Mouse (Mus musculus) inflammation-experienced regulatory T-cells, adult 6 months (primary cell): ENCODE data around the gene Hoxc13. TPM values are rescaled to one million over a fixed set of nuclear protein-coding genes. Genes with fewer than 3 reads are reported as not detected.

Source experiments
- ATAC-seq: one replicate; pipeline ENCODE4 v1.8.0; 2017
- polyA plus RNA-seq, 3 experiments: library from polyadenylated mRNA; unstranded; fragments of 100-300 nt; shearing (Covaris generic); gene quantifications; one replicate each; pipeline ENCODE4 v1.2.1; 2017

The Hoxc13 gene
- polyA plus RNA-seq, 3 experiments from 2014 or later, result not detected

DNA sequence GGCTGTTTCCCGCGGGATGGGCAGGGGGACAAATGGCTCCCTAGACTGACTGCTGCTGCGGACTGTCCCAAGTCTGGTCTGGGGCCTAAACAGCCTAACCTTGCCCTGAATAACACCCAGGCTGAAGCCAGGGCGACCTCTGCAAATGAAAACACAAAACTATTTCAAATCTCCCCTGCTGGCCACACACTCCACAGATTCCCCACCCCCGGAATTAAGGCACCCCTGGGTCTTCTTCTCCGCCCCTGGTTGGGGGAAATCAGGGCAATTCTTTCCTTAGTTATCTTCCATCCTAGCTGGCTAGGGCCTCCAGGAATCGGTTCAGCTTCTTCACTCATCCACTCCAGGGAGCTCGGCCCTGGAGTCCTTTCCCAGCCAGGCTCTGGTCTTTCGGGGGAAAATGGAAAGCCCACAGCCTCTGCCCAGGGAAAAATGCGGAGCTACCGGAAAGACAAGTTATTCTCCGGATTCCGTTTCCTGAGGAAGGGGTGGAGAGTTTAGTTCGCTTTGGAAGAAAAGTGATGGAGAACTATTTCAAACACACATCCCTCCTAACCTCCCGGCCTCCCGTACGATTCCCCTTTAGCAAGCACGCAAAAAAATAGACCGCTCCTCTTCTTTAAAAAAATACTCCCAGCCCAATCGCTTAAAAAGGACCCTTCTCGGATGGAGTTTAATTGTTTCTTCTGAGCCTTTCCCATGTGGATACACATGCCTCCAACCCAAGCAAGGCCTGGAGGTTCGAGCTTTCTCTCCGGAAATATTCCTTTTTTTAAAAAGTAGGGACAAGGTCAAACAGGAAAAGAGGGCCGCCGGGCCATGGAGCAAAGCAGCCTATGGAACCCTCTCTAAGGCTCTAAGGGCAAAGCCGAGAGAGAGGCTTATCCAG lies 44.3 kb downstream of the Hoxc13 start:
- ATAC-seq, result no peak

DNA sequence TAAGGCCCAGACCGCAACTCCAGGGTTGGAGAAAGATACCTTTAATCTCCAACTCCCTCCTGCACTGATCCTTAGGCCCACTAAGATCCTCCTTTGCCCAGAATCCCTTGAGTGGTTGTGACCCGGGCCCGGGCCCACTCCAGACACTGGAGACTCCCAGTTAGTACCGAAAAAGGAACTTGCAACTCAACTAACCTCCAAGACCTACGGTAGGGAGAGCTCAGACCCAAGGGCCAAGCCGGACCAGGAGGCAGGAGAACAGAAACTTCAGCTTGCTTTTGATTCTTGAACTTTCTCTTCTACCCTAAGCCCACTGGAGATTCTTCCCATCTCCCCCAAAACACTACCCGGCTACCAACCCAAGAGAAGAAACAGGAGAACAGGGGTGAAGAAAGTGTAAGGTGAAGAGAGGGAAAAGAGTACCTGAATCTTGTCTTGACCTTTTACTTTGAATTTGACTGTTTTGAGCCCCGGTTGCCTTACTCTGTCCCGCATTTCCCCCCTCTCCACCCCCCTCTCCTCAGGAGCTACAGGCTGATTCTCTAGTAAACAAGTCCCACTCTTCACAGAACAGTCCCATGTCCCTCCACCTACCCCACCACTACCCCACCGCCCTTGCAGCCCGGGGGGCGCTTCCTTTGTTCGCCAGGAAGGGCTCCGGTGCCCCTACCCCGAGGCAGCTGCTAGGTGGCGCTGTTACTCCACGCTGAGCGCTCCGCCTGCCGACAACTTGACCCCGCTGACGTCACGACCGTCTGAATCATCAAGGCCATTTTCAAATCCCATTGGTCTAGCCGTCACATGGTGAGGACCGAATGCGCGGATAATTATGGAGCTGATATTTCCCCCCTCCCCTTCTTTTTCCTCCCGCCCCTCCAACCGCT lies 45.2 kb downstream of the Hoxc13 start:
- peak; percentile 74 for ATAC-seq

DNA sequence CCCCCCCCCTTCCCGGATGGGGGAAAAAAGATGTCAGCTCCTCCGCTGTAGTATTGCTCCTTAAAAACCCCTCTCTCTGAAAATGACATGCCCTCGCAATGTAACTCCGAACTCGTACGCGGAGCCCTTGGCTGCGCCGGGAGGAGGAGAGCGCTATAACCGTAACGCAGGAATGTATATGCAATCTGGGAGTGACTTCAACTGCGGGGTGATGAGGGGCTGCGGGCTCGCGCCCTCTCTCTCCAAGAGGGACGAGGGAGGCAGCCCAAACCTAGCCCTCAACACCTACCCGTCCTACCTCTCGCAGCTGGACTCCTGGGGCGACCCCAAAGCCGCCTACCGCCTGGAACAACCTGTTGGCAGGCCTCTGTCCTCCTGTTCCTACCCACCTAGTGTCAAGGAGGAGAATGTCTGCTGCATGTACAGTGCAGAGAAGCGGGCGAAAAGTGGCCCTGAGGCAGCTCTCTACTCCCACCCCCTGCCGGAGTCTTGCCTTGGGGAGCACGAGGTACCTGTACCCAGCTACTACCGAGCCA lies 45.9 kb downstream of the Hoxc13 start, which contains the start of gene Hoxc10:
TSS of gene Hoxc10 (plus strand) at position 21 of the 536 bp plus-strand sequence.
- peak; percentile 4 for ATAC-seq

DNA sequence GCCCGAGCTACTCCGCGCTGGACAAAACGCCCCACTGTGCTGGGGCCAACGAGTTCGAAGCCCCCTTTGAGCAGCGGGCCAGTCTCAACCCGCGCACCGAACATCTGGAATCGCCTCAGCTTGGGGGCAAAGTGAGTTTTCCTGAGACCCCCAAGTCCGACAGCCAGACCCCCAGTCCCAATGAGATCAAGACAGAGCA lies 46.3 kb downstream of the Hoxc13 start, which contains the start of gene Hoxc5:
TSS of gene Hoxc5 (plus strand) at position 132 of the 199 bp plus-strand sequence.
- ATAC-seq, result no peak

DNA sequence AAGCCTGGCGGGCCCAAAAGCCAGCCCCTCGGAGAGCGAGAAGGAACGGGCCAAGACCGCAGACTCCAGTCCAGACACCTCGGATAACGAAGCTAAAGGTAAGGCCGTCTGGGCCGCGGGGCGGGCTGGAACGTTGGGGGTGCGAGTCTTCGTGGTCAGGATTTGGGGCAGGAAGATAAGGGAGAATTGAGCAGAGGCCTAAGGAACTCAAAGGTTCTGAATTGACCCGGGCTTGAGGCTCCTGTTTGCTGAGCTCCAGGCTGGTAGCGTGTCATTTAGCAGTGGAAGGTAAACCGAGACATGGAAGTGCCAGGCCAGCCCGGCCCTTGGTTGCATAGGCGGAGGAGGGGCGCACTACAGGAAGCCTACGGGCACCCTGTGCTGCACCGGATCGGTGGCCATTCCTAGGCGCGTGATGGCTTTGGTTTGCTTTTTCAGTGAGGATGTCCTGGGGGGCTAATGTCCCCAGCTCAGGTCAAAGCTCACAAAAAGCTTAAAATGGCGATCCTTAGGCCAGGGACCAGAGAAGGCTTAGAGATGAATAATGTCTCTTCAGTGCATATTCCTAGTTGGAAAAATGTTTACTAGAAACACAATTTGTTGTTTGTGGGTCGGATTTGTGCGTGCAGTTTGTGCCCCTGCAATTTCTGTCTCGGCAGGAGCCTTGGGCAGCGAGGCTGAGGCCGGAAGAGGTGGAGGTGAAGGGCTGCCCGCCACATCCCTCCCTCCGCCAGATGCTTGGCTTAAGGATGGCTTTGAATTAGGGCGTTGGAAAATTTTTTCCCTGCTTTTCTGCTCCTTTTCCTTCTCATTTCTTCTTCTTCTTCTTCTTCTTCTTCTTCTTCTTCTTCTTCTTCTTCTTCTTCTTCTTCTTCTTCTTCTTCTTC lies 46.9 kb downstream of the Hoxc13 start:
- no peak for ATAC-seq

DNA sequence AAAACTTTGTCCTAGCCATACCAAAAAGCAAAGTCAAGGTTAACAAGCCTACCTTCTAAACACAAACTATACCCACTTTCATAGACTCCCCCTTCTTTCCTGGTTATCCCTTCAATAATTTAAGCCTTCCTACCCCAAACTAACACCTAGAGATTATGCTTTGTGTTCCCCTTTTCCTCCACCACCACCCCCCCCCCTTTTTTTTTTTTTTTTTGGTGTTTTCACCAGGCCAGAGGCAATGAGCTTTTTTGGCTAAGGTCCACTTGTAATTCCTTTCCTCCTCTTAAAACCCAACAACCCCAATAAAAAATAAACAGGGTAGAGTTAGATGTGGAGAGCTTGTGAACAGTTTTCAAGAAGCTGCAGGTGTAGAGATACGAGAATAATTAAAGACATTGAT lies 48.4 kb downstream of the Hoxc13 start:
- ATAC-seq, result no peak

DNA sequence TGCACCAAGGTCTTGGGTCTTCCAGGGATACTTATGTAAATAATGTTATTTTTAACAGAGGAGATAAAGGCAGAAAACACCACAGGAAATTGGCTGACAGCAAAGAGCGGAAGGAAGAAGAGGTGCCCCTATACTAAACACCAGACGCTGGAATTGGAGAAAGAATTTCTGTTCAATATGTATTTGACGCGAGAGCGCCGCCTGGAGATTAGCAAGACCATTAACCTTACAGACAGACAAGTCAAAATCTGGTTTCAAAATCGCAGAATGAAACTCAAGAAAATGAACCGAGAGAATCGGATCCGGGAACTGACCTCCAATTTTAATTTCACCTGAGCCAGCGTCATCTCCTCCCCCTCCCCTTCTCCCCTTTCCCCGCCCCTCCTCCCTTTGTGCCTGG lies 49.8 kb downstream of the Hoxc13 start:
- no peak for ATAC-seq

DNA sequence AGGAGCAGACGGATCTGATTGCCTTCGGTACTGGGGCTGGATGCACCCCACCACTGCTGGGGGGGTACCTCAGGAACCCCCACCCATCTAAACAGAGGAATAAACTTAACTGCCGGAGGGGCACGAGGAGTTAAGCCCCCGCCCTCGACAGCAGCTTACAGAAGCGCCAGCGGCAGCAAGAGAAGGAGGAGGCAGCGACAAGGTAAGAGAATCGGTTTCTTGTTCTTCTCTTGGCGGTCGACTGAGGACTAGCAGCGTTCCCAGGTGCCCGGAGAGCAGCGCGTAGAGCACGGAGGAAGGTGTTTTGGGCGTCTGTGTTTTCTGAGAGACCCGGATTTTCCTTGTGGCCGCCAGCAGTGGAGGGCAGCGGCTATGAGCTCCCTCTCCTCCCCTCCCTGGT lies 51.4 kb downstream of the Hoxc13 start:
- ATAC-seq, result no peak

DNA sequence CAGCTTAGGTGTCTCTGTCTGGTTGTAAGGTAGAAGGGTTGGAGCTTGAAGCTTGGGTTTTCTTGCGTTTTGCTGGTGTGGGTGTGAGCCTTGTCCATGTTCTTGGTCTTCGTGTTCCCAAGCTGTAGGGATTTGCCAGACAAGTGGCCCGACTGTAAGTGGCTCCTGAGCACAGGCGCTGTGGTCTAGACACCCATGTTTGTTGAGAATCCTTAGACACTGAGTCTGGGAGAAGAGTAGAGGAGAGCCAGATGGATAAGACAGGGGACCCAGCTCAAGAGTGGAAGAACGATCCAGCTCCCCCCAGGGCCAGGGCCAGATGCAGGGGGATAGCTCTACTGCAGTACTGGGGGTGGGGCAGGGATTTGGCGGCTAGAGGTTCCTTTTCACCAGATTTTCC lies 51.9 kb downstream of the Hoxc13 start:
- no peak for ATAC-seq

DNA sequence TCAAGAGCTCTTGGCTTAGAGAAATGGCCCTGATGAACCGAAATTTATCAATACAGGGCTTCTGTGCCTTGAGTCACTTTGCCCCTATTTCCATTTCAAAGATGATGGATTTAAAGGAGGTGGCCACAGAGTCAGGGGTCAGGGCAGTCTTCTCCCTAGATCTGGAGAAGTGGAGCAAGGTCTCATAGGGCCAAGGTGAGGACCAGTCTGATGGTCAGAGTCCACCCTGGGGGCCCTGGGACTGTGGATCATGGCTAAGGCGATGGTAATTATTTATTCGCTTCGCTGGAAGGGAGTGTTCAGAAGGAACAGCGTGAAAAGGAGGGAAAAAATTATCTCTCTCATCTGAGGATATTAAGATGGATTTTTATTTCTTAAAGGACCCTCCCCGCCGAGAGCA lies 54.1 kb downstream of the Hoxc13 start:
- no peak for ATAC-seq

DNA sequence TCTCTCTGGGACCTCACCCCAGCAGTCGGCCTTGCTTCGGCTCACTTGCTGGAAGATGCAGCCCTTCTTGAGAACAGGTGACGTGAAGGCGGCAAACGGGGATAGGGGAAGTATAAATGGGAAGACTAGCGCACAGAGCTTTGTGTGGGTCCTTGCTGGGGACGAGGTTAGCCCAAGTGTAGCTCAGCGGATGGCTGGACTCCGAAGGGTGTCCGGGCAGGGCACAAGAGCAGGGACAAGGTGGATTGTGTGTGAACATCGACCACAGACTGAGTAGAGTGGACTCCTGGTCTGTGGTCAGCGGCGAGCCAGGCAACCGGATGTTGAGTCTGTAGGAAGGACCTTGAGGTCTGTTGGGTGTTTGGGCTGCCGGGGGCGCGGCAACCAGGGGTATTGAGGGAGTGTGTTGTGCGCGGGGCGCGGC lies 54.8 kb downstream of the Hoxc13 start:
- ATAC-seq, result no peak

DNA sequence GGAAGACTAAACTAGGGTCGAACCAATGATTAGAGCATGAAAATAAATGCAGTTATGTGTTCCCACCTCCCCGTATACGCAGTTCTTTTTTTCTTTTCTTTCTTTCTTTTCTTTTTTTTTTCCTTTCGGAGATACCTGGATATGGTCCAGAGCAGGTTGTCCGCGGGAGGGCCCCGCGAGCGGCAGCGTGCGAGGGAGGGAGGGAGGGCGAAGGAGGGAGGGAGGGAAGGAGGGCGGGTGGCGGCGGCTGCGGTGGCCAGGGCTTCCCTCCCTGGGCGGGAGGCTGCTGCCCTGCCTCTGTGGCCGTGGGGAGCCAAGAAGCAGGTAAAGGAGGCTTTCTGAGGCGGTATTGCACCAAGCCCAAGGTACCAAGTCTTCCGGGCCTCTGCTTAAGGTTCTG lies 55.3 kb downstream of the Hoxc13 start, which contains the start of gene Hoxc9:
TSS of gene Hoxc9 (plus strand) at position 269 of the 400 bp plus-strand sequence.
- ATAC-seq, result no peak

DNA sequence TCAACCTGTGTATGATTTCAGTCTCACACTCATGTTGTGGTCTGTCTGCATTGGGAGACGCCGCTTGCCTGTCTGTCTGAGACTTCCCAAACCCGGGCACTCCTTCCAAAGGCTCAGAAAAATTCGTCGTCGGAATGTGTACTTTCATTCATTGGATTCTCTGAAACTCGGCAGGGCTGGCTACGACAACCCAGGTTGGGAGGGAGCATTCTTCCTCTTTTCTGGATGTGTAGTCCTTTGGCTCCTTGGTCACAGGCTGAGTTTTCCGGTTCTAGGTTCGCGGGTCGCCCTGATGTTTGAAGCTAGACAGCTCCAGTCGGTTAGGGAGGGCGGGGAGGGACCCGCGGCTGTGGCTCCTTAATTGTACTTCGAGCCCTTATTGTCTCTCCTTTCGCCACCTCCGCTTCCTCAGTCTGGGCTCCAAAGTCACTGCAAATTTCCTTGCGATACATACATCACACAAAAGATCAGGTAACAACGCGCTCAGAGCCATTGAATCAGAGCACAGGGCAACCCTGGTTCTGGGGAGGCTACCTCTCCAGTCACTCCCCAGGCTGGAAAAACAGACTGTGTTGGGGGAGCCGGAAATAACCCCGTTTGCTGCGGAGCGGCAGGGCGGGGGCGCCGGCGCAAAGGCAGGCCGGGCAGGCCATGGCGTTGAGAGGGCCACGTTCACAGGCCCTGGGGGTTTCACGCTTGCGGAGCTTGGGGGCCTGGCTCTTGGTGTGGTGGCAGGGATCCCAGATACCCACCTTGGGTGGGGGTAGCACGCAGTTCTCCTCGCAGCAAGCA lies 55.9 kb downstream of the Hoxc13 start:
- peak; percentile 53 for ATAC-seq

DNA sequence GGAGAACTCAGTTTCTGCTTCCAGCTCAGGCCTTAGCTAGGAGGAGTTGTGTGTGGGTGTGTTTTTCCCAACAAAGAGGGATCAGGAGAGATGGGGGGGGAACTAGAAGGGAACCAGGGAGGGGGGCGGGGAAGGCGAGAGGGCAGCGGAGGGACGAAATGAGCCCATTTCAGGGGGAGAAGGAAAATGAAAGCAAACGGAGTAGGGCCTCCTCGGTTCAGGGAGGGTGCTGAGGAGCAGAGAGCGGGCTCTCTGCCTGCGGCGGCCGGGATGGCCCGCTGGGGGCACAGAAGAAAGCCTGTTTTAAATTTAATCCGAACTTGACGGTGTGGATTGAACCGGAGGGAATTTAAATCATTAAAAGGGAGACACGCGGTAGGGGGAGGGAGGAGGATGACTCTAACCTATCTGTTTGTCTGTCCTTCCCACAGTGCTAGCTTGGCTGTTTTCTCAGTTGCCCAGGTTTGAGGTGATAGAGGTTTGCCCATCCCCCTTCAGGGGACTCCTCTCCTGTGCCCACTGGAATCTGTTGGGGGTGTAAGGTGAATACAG lies 56.6 kb downstream of the Hoxc13 start:
- peak; percentile 50 for ATAC-seq

Other genes with a start within 250 kb of the Hoxc13 start
- 10 to 100 TPM; 32.4 to 64.3 (median 37.5) TPM for gene Atp5g2, start 248.8 kb upstream of the Hoxc13 start, polyA plus RNA-seq
- 10 to 100 TPM; 22.0 to 43.9 (median 37.8) TPM for gene Calcoco1, start 198.9 kb upstream of the Hoxc13 start, polyA plus RNA-seq
- gene Hoxc12, start 15.7 kb downstream of the Hoxc13 start, polyA plus RNA-seq, result not detected
- not detected for gene Hoxc11, start 33.3 kb downstream of the Hoxc13 start, polyA plus RNA-seq
- gene Hoxc10, start 45.7 kb downstream of the Hoxc13 start, polyA plus RNA-seq, result not detected
- gene Hoxc5, start 46.3 kb downstream of the Hoxc13 start, polyA plus RNA-seq, result not detected
- gene Hoxc9, start 55.3 kb downstream of the Hoxc13 start, polyA plus RNA-seq, result not detected
- gene Hoxc8, start 69.5 kb downstream of the Hoxc13 start, polyA plus RNA-seq, result under 1 TPM in 1 of 3 experiments, not detected in 2; 0.20 TPM
- not detected for gene Hoxc6, start 77.2 kb downstream of the Hoxc13 start, polyA plus RNA-seq
- not detected for gene Hoxc4, start 97.8 kb downstream of the Hoxc13 start, polyA plus RNA-seq
- 1 to 10 TPM; 3.8 to 7.3 (median 6.4) TPM for gene Smug1, start 246.0 kb downstream of the Hoxc13 start, polyA plus RNA-seq